Mouse (Mus musculus): ENCODE measurements around the gene Cyp4a14.

- TF ChIP-seq CTCF (IDR thresholded peaks at IDR 0.05; ENCODE audit: extremely low read depth, insufficient read length, insufficient replicate concordance, low read depth, low read length) (no peak), POLR2A (IDR thresholded peaks at IDR 0.05; ENCODE audit: low read depth, low read length) (no peak)
Measured at GRCm38 (mm10) chr4:115521766-115522165, 25.8 kb upstream of the Cyp4a14 start.

All from small intestine, adult 2 months (tissue).